Mouse (Mus musculus): ENCODE results near the gene Cap1.

DNA sequence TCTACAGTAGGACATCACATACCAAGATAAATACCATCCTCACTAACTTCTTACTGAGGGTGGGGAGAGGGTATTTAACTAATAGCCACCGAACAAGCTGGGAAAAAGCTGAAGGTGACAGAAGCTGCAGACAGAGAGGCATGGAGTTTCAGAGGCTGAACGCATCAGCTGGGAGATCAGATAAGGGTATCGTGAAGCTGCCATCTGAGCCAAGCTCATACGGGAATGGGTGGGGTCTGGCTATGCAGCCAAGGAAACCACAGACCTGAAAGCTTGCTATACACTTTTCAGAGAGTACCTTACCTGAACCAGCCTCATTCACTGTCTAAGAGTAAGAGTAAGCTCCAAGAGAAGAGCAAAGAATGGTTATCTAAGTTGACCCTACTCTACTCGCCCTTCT, 12.9 kb downstream of the Cap1 start:
- no peak for TF ChIP-seq CTCF (IDR thresholded peaks at IDR 0.05; ENCODE audit: control insufficient read depth, insufficient read depth, low read length)
- no peak for TF ChIP-seq POLR2A (IDR thresholded peaks at IDR 0.05; ENCODE audit: borderline replicate concordance, control insufficient read depth, low read depth, low read length)

All from bone marrow, adult 2 months (tissue).